ENCODE assay signal across 8 mouse cellular contexts in the genomic region with DNA sequence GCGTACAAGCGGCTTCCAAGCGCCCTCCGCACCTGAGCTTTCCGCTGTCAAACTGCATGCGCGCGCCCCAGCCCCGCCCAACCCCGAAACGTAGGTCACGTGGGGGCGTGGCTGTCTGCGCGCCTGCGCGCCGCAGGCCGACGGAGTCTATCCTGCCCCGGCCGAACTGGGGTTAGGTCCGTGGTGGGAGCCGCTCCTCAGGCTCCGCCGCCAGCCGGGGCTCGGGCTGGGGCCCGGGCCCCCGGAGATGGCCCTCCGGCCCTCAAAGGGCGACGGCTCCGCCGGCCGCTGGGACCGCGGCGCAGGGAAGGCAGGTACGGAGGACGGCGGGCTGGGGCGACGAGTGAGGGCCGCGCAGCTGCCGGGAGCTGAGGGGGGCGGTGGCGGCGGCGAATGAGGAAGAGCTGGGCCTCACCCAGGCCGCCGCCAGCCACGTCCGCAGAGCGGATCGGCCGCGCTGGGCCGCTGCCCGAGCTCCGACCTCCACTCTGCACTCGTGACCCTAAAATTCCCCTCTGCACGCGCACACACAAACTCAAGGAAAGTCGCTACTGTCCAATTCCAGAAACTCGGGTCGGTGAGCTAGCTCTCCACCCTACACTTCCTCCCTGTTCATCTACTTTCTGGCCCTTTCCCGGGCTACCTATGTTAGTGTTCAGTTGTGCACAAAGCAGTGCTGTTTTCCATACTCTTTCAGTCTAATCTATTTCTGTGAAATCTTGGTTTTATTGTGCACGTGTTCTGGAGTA. TPM values are rescaled to one million over a fixed set of nuclear protein-coding genes. Genes with fewer than 3 reads are reported as not detected.
DNase-seq lines count a peak whose midpoint lies in the region; ATAC-seq and TF ChIP-seq lines count a peak whose summit lies in the region.

Gene Tbc1d20 (plus strand): TSS at position 102 of the 749 bp plus-strand sequence.

- no peak for TF ChIP-seq EP300 in MEL (IDR thresholded peaks at IDR 0.05; ENCODE audit: low read depth in 1 of 2, low read length in 2 of 2)

- H3K4me1 ChIP-seq in MEL (ENCODE audit: control insufficient read depth in 1 of 2, insufficient read depth in 2 of 2, low read length in 2 of 2), result peaks cover 0 to 15% of the 10 kb centered on the region in 2 experiments; a peak in 1 of 4 replicates
- peaks cover 7% of the 10 kb centered on the region; the same call in 1 of the 2 replicates for H3K4me1 ChIP-seq in cerebellum, adult 2 months (ENCODE audit: control insufficient read depth, insufficient read depth, low read length)
- H3K4me1 ChIP-seq in lung, embryonic 16.5 days (replicated peaks; ENCODE audit: control insufficient read depth, insufficient read depth, low read length), result peaks cover 11% of the 10 kb centered on the region

- WGBS in cerebellum, adult 2 months, result 1% methylated on average over 69 of the region's 70 CpGs
- under 1% methylated on average over 62 of the region's 70 CpGs for WGBS in lung, embryonic 16.5 days

- TF ChIP-seq CTCF in MEL (IDR thresholded peaks at IDR 0.05 in 2 of 3, conservative IDR thresholded peaks at IDR 0.05 in 1 of 3; ENCODE audit: control insufficient read depth in 1 of 3, insufficient read depth in 1 of 3, low read depth in 2 of 3, low read length in 3 of 3, poor library complexity in 1 of 3, severe bottlenecking in 1 of 3), result no peak
- no peak for TF ChIP-seq CTCF in cerebellum, adult 2 months (IDR thresholded peaks at IDR 0.05; ENCODE audit: borderline replicate concordance, insufficient read depth, low read depth, low read length)

- peak; percentile 96 to 97 for TF ChIP-seq POLR2A in MEL (IDR thresholded peaks at IDR 0.05; ENCODE audit: control insufficient read depth in 1 of 2, insufficient read depth in 1 of 2, low read depth in 1 of 2, low read length in 2 of 2, poor library complexity in 1 of 2)
- TF ChIP-seq POLR2A in cerebellum, adult 2 months (IDR thresholded peaks at IDR 0.05; ENCODE audit: borderline replicate concordance, insufficient read depth, low read length), result peak; percentile 92

- peak within 1 kb of the TSS; percentile 93 for H3K4me2 ChIP-seq in lung, embryonic 16.5 days (ENCODE audit: low read depth, low read length)

- H3K4me3 ChIP-seq in MEL (ENCODE audit: control insufficient read depth in 1 of 2, insufficient read depth in 1 of 2, low read depth in 2 of 2, low read length in 2 of 2), result peak within 1 kb of the TSS; percentile 91 to 98
- peak within 1 kb of the TSS; percentile 88 for H3K4me3 ChIP-seq in cerebellum, adult 2 months (replicated peaks; ENCODE audit: insufficient read depth, low read depth, low read length)
- peak within 1 kb of the TSS; percentile 97 for H3K4me3 ChIP-seq in lung, embryonic 16.5 days (ENCODE audit: low read length)

- peak; percentile 95 for DNase-seq in MEL (ENCODE audit: low read depth, low spot score)
- peak; percentile 93 for DNase-seq in cerebellum, adult 2 months
- peak; percentile 92 for DNase-seq in forelimb bud, embryonic 11.5 days (ENCODE audit: low read depth, low spot score)
- DNase-seq in layer of hippocampus, adult 9-10 months (ENCODE audit: low spot score), result peak; percentile 58
- peak; percentile 86 for DNase-seq in ovary, postnatal 10 days (ENCODE audit: low spot score)
- peak; percentile 83 to 91 for DNase-seq in thymus, postnatal 10 days (ENCODE audit: low spot score in 2 of 2)

- TF ChIP-seq RAD21 in MEL (IDR thresholded peaks at IDR 0.05; ENCODE audit: low read depth, low read length), result no peak

- H3K9me3 ChIP-seq in MEL (replicated peaks; ENCODE audit: insufficient read depth, low read length), result no peaks in the 10 kb centered on the region
- no peaks in the 10 kb centered on the region for H3K9me3 ChIP-seq in lung, embryonic 16.5 days (ENCODE audit: control insufficient read depth, low read length)

- H3K36me3 ChIP-seq in MEL (ENCODE audit: control insufficient read depth in 1 of 2, insufficient read depth in 2 of 2, low read length in 2 of 2), result peaks cover 0 to 11% of the 10 kb centered on the region in 2 experiments; a peak in 2 of 4 replicates
- no peaks in the 10 kb centered on the region; the same call in 1 of the 2 replicates for H3K36me3 ChIP-seq in lung, embryonic 16.5 days (ENCODE audit: control insufficient read depth, insufficient read depth, low read length)

- H3K27me3 ChIP-seq in MEL (ENCODE audit: control insufficient read depth in 1 of 2, insufficient read depth in 2 of 2, low read length in 2 of 2), result no peaks in the 10 kb centered on the region
- no peaks in the 10 kb centered on the region for H3K27me3 ChIP-seq in cerebellum, adult 2 months (ENCODE audit: control insufficient read depth, insufficient read depth, low read length)
- no peaks in the 10 kb centered on the region for H3K27me3 ChIP-seq in lung, embryonic 16.5 days (ENCODE audit: control insufficient read depth, insufficient read depth, low read depth, low read length)

- ATAC-seq in hematopoietic stem cell, adult 5-6 weeks (replicated peaks in 1 of 2; ENCODE audit: insufficient read depth in 1 of 2, low FRiP score in 2 of 2, low TSS enrichment in 1 of 2, low read depth in 1 of 2, poor library complexity in 2 of 2, severe bottlenecking in 2 of 2), result peak; percentile 81 to 84
- peak; percentile 99 for ATAC-seq in lung, embryonic 16.5 days (ENCODE audit: low read depth)

- H3K27ac ChIP-seq in MEL (ENCODE audit: control insufficient read depth, low read depth, low read length), result peak within 1 kb of the TSS; percentile 17
- peak within 1 kb of the TSS; percentile 36 for H3K27ac ChIP-seq in cerebellum, adult 2 months (ENCODE audit: insufficient read depth, low read length)
- peak within 1 kb of the TSS; percentile 87 for H3K27ac ChIP-seq in lung, embryonic 16.5 days (ENCODE audit: low read length)

- peaks cover 38% of the 10 kb centered on the region for H3K79me2 ChIP-seq in MEL (ENCODE audit: control insufficient read depth, insufficient read depth, low read length, poor library complexity)

- peak within 1 kb of the TSS; percentile 92 for H3K9ac ChIP-seq in MEL (ENCODE audit: control insufficient read depth, low read depth, low read length, poor library complexity, severe bottlenecking)
- peak within 1 kb of the TSS; percentile 96 for H3K9ac ChIP-seq in lung, embryonic 16.5 days (ENCODE audit: low read length)

TF ChIP-seq in MEL, 35 proteins besides CTCF, POLR2A, EP300 and RAD21:
- TF ChIP-seq MYB (IDR thresholded peaks at IDR 0.05; ENCODE audit: low read depth, low read length) (no peak), ZKSCAN1 (IDR thresholded peaks at IDR 0.05; ENCODE audit: low read depth, low read length) (no peak), NELFE (IDR thresholded peaks at IDR 0.05; ENCODE audit: low read depth, low read length) (peak; percentile 97), USF2 (IDR thresholded peaks at IDR 0.05; ENCODE audit: borderline replicate concordance in 1 of 2, insufficient read depth in 1 of 2, low read depth in 1 of 2, low read length in 2 of 2) (peak; percentile 35 to 88; a peak in 2 of 4 replicates), ELF1 (IDR thresholded peaks at IDR 0.05; ENCODE audit: low read depth, low read length) (peak; percentile 13; the same call in 1 of the 2 replicates), HCFC1 (IDR thresholded peaks at IDR 0.05; ENCODE audit: low read depth, low read length) (peak; percentile 72), POLR2AphosphoS2 (IDR thresholded peaks at IDR 0.05; ENCODE audit: low read length) (peak; percentile 89), GABPA (IDR thresholded peaks at IDR 0.05; ENCODE audit: low read depth, low read length) (no peak), MXI1 (IDR thresholded peaks at IDR 0.05; ENCODE audit: low read depth, low read length) (peak; percentile 85), TCF12 (IDR thresholded peaks at IDR 0.05; ENCODE audit: low read depth, low read length) (peak; percentile 61), MYC (IDR thresholded peaks at IDR 0.05; ENCODE audit: low read depth, low read length) (0 out of 2 replicates have a peak, but pooled peaks have one; percentile 12), JUND (IDR thresholded peaks at IDR 0.05; ENCODE audit: low read depth, low read length) (no peak), ZMIZ1 (IDR thresholded peaks at IDR 0.05; ENCODE audit: low read depth, low read length) (peak; percentile 95), TBP (IDR thresholded peaks at IDR 0.05; ENCODE audit: low read depth, low read length) (0 out of 2 replicates have a peak, but pooled peaks have one; percentile 33), SMC3 (IDR thresholded peaks at IDR 0.05; ENCODE audit: low read depth, low read length) (no peak), MAZ (IDR thresholded peaks at IDR 0.05; ENCODE audit: low read depth, low read length) (no peak), UBTF (IDR thresholded peaks at IDR 0.05; ENCODE audit: borderline replicate concordance, insufficient read depth, low read depth, low read length) (no peak), USF1 (IDR thresholded peaks at IDR 0.05; ENCODE audit: low read depth, low read length) (peak; percentile 99), ZC3H11A (IDR thresholded peaks at IDR 0.05; ENCODE audit: low read depth, low read length) (no peak), MAFK (IDR thresholded peaks at IDR 0.05; ENCODE audit: borderline replicate concordance, low read depth, low read length) (no peak), BHLHE40 (IDR thresholded peaks at IDR 0.05; ENCODE audit: borderline replicate concordance, low read depth, low read length) (peak; percentile 91), MAX (IDR thresholded peaks at IDR 0.05; ENCODE audit: low read length) (peak; percentile 90), ZNF384 (IDR thresholded peaks at IDR 0.05; ENCODE audit: low read depth, low read length) (no peak), E2F4 (IDR thresholded peaks at IDR 0.05; ENCODE audit: borderline replicate concordance, low read depth, low read length) (no peak), NRF1 (IDR thresholded peaks at IDR 0.05; ENCODE audit: insufficient read depth, low read depth, low read length, poor library complexity, severe bottlenecking) (peak; percentile 88), SIN3A (IDR thresholded peaks at IDR 0.05; ENCODE audit: low read length) (0 out of 2 replicates have a peak, but pooled peaks have one; percentile 55), CHD2 (IDR thresholded peaks at IDR 0.05; ENCODE audit: low read length) (no peak)

RNA-seq across cellular contexts. Expression of gene Tbc1d20, which starts in this region (rescaled TPM):
- 19.2 and 19.6 TPM in 2 replicates for total RNA-seq in MEL (2012; rRNA removed)
- 10 to 100 TPM in 1 of 2 experiments, not detected in 1; 31.4 TPM for polyA plus RNA-seq in MEL (2012; ENCODE audit: insufficient read depth in 1 of 2, insufficient read length in 2 of 2, low read depth in 1 of 2, low replicate concordance in 2 of 2, missing spikeins in 1 of 2)
- polyA plus RNA-seq in cerebellum, adult 2 months (2012; rRNA removed), result 38.7 and 40.9 TPM in 2 replicates
- 26.0 and 28.6 TPM in 2 replicates for total RNA-seq in hematopoietic stem cell, adult 5-6 weeks (2017)
- polyA plus RNA-seq in lung, embryonic 16.5 days (2015; fragmentation: Nextera tagmentation; extraction: Ambion mirVana), result 39.2 and 39.3 TPM in 2 replicates

Comparison
In these comparisons a context has a peak if more than half of its experiments do, and no peak if none do; other contexts are left out.
1. Peak in every context shown above with its lines: DNase-seq, ATAC-seq, H3K4me3 ChIP-seq and H3K27ac ChIP-seq.
2. H3K27ac ChIP-seq: peak in every context shown above with its lines; median percentile 87 in lung, embryonic 16.5 days; 36 in cerebellum, adult 2 months; 17 in MEL.